Mouse (Mus musculus): ENCODE data around the gene Ufsp1.

The Ufsp1 gene

DNA sequence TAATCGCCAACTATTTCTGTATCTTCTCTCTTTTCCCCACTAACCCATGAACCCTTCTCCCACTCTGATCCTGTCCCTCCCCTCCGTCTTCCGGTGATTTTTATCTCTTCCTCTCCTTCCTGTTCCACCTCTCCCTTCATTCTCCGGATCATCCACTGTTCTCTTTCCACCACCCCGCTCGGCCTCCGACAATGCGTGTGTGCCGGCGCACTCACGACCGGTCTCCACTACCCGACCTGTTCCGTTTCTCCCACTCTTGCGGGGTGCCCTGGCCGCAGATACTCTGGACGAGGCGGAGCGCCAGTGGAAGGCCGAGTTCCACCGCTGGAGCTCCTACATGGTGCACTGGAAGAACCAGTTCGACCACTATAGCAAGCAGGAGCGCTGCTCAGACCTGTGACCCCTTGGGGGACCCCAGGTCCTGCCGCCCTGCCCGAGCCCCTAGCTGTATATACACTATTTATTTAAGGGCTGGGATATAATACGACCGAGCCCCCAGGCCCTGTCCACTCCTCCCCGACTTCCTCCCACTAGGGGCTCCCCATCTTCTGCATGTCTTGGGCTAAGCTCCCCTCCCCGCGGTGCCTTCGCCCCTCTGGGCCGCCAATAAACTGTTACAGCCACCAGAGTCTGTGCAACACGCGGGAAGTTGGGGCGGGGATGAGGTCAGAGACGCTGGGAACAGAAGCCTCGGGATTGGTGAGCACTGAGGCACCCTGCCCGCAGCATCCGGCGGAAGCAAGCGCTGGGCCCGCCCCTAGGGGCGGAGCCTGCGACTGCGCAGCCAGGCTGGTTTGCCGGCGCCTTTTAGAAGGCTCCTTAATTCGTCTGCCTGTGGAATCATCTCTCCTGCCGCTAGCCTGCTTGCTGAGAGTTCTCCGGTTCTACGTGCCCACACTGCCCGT, at the start of gene Ufsp1:
Ufsp1 (plus strand) TSS at position 791 of the 905 bp plus-strand sequence.
- DNase-seq: peak; percentile 95

DNA sequence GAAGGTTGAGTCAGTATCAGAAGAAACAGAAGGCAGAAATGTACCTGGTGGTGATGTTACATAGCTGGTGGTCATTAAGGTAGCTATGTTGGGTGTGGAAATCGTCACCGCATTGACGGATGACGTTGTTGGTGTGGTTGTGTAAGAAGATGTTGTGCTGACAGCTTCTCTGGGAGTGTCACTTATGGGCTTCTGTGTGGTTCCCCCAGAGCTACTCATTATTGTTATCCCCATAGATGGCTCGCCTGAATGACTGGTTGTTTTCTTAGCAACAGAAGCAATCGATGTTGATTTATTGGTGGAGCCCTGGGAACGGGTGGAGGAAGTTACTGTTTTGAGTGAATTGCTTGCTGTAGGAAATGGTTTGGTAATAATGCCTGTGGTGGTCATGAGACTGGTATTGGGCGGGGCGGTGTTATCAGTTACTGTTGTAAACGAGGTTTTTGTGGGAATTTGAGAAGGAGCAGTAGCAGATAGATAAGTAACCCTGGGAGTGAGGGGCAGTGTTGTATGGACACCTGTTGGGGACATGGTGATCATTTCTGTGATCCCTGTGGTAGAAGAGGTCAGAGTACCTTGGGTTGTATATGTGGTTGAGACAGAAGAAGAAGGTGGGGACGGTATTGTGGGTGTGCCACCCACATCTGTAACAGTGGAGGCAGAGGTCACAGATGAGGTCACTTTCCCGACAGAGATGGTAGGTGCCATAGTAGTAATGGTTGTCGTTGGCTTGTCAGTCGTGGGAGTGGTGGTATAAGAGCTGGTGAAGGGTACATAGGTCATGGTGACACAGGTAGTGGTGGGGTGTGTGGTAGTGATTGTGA, 30.3 kb upstream of the Ufsp1 start:
- no peak for DNase-seq

DNA sequence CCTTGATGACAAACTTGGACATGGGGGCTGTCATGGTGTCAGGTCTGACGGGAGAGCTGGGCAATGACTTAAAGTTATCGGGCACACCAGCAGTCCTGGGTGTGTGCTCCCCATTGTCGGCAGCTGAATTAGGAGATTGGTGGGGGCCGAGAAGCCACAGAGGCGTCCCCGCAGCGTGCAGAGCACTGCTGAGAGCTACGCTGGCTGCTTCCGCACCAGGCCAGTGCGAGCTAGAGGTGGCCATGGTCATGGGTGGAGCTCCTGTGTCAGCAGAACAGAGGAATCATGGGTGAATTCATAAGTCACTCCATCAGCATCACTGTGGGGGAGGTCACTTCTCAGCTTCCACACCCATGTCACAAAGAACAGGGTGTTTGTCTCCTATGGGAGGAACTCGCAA, 29.6 kb upstream of the Ufsp1 start:
- no peak for DNase-seq

DNA sequence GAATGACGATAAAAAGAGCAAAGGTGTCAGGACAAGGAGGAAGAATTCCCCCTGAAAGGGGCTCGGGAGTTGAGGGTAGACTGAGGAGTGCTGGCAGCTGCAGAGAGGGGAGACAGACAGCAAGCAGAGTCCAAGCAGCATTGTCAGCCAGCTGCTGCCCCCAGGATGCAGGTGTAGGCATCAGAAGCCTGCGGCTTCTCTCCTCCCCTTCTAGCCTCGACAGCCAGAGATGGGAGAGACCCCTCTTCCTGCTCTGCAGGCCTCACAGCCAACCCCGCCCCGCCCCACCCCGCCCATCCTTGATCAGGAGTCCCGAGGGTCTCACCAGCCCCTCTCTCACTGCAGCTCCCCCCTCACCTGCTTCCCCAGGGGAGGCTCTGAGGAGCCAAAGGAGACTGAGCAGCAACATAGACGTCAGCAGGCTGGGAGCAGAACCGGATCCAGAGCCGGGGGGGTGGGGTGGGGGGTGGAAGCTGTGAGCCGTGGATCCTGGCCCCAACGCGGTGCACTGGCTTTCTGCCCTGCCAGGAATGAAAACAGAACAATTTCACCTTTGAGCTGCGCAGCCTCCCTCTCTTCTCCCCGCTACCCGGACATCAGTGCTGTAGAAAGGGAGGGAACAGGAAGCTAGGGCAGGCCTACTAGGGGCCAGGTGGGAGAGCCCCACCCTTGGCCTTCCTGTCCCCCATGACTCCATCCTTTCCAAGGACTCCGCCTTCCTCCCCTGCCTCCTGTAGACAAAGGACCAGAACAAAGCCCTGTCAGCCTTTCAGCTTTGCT, 26.1 kb upstream of the Ufsp1 start:
- no peak for DNase-seq

DNA sequence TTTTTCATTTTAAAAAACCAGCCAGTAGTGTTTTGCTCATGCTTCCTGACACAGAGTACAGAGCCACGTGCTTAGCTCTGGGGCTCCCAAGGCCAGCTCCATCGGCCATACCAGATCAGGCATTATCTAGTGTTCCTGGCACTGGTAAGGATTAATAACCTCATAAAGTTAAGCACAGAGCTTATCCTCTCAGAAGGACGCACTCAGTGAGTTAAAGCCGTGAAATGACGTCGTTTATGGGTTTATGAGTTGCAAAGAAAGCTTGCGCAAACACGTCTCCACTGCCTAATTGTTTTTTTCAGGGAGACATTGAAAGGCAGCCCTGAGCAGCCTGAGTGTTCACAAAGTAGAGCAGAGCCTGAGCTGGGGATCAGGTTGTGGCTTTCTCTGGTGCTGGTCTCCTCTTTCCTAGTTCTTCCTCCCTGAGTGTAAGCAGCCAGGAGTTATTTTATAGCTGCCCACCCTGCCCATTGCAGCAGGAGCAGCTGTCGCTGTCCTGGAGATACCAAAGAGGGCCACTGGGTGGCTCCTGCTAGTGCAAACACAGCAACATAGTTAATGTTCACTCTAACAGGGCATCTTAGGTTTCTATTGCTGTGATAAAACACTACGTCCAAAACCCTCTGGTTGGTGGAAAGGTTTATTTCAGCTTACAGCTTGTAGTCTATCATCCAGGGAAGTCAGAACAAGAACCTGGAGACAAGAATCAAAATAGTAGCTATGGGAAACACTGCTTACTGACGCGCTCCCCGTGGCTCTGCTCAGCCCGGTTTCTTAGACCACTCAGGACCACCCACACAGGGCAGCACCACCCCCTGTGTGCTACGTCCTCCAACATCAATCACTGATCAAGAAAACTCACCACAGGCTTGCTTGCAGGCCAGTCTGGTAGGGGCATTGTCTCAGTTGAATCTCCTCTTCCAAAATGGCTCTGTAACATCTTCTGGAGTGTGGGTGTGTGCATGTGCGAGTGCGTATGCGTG, 16.8 kb upstream of the Ufsp1 start:
- peak; percentile 4 for DNase-seq

DNA sequence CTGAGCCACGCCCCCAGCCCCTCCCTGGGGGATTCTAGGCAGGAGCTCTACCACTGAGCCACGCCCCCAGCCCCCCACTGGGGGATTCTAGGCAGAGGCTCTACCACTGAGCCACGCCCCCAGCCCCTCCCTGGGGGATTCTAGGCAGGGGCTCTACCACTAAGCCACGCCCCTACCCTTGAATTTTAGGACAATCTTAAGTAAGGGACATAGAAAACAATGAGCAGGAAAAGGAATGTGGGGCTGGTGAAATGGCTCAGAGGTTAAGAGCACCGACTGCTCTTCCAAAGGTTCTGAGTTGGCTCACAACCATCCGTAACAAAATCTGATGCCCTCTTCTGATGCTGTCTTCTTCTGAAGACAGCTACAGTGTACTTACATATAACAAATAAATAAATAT, 10.0 kb upstream of the Ufsp1 start:
- DNase-seq: peak; percentile 36

DNA sequence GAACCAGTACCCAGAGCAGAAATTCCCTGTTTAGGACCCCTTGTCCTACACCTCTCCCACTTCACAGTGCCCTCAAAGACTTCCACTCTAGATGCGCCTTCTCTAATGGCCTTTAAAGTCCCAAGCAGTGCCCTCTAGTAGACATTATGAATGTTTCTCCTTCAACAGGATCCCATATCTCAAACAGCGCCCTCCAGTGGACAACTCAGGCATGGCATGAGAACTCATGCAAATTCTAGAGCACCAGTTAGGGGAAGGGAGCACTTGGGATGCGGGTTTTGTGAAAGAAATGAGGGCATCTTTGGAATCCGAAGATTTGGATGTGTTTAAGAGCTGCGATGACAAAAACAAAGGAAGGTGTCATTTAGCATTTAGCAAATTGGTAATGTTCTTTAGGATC, 9.4 kb upstream of the Ufsp1 start:
- DNase-seq: peak; percentile 64

DNA sequence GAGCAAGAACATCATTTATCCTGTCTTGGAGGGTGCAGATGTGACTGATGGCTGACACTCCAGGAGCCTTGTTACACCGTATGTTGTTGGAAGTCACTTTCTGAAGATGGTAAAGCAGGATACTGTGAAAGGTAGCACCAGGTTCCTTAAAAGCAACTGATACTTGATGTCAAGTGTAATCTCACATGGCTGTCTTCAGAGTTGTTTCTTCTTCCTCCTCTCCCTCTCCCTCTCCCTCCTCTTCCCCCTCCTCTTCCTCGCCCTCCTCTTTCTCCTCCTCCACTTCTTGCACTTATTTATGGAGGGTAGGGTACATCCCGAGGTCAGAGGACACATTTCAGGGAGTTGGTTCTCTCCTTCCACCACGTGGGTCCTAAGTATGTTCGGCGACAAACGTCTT, 8.4 kb upstream of the Ufsp1 start:
- peak; percentile 59 for DNase-seq

DNA sequence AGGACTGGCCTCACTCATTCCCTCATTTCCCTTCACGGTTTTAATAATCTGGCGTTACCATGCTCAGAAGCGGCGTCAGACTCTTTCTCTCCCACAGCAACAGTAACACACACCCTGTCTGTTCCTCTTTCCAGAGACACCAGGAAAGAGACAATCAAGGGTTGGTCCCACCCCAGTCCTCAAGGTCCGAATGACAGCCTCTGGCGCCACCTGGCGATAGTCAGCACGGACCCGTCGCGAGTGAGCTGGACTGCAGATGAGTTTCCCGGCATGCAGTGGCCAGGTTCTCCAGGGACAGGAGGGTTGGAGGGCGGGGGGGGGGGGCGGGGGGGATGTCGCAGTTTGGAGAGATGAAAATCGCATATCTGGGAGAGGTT, 7.8 kb upstream of the Ufsp1 start:
- DNase-seq: peak; percentile 97

GRCm38 (mm10) chr5:137287032-137287952, 7.1 kb upstream of the Ufsp1 start, which contains the start of gene Ache:
TSS of gene Ache (plus strand) at chr5:137287519.
- peak; percentile 89 for DNase-seq

DNA sequence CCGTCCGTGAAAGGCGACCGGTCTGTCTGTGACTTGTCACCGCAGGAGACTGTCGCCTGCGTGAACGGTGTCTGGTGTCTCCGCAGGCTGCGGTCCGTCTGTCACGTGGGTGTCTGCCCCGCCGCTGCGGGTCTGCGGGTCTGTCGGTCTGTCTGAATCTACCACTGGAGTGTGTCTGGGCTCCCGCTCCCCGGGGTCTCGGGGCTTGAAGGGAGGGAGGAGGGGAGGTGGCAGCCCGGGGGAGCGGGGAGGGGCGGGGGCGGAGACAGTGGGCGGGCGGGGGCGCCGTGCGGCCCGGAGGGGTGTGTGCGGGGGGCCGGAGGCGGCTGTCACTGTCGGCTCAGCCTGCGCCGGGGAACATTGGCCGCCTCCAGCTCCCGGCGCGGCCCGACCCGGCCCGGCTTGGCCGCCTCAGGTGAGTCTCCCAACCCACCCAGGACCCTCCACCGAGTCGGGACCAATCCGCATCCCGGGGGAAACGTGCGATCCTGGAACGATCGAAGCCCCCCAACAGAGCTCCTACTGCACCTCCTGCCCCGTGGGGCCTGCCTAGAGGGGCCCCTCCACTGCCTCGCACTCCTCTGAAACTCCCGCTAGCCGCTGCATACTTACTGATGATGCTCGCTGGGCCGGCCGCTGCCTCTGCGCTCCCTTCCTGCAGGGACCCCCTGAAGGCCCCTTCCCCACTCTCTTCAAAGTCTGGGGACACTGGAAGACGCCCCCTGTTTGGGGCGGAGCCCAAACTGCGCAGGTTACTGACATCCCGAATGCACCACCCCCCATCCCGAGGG, 6.3 kb upstream of the Ufsp1 start:
- peak; percentile 78 for DNase-seq

GRCm38 (mm10) chr5:137288999-137289470, 5.4 kb upstream of the Ufsp1 start:
- DNase-seq: peak; percentile 77

GRCm38 (mm10) chr5:137289591-137290365, 4.7 kb upstream of the Ufsp1 start:
- peak; percentile 53 for DNase-seq

- DNase-seq: peak; percentile 77
Observed at GRCm38 (mm10) chr5:137290677-137291076, 3.8 kb upstream of the Ufsp1 start.

GRCm38 (mm10) chr5:137291381-137291926, 3.0 kb upstream of the Ufsp1 start:
- peak; percentile 57 for DNase-seq

DNA sequence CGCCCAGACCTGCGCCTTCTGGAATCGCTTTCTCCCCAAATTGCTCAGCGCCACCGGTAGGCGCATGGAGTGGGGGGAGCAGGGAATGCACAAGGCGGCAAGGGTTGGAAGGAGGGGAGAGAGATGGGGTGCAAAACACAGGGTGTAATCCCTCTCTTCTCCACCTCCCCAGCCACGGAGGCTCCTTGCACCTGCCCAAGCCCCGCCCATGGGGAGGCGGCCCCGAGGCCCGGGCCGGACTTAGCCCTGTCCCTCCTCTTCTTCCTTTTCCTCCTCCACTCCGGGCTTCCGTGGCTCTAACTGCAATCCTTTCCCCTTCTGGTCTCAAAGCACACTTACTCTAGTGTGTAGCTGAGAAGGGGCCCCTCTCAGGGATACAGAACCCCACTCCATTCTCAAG, 1.1 kb upstream of the Ufsp1 start:
- peak; percentile 88 for DNase-seq

- DNase-seq: no peak
Observed at GRCm38 (mm10) chr5:137294744-137295093, 290 bp downstream of the Ufsp1 start.

DNA sequence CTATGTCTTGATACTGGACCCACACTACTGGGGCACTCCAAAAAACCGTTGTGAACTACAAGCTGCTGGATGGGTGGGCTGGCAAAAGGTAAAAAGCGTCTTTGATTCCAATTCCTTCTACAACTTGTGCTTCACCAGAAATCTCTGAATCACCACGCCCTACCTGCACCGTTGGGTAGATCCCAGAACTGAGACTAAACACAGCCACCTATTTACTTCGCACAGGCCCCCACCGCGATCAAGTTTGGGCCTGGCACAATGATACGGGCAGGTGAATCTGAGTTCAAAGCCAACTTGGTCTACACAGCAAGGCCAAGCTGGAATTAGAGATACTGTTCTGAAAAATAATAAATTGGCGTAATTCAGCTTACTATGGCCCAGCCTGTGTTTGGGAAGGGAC, 867 bp downstream of the Ufsp1 start:
- no peak for DNase-seq

GRCm38 (mm10) chr5:137295712-137296111, 1.3 kb downstream of the Ufsp1 start:
- DNase-seq: peak; percentile 55
